Mouse (Mus musculus) MN1 (cell line): ENCODE data around the gene Fam13a.

Source experiments
- DNase-seq: peaks from one replicate; pipeline ENCODE4 v3.0.0-alpha.2; 2016; ENCODE audit warnings: low spot score

Gene Fam13a

DNA sequence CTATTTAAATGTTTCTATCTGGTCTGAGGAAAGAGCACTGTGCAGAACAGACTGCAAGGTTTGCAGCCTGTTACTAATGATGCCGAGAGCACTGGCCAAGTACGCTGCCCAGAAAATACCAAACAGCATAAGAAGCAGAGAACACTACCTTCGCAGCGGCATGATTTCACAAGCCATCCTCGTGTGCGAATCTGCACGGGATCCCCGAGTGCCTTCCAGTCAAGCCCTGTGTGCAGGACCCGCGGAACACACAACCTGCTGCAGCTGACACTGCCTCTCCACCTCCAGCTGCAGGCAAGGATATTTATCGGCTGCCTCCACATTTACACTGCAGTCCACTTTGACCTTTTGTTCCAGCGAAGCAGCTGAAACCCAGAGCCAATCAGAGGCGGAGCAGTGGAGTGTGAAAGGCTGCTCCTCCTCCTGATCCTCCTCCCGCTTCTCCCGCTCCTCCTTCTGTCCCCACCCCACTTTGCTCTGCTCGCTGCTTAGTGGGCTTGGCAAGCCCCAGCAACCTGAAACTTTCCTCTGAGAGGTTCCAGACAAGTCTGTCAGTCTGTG is at the start of gene Fam13a:
TSS of gene Fam13a (minus strand) at position 386 of the 561 bp plus-strand sequence.
- peak; percentile 13 for DNase-seq

DNA sequence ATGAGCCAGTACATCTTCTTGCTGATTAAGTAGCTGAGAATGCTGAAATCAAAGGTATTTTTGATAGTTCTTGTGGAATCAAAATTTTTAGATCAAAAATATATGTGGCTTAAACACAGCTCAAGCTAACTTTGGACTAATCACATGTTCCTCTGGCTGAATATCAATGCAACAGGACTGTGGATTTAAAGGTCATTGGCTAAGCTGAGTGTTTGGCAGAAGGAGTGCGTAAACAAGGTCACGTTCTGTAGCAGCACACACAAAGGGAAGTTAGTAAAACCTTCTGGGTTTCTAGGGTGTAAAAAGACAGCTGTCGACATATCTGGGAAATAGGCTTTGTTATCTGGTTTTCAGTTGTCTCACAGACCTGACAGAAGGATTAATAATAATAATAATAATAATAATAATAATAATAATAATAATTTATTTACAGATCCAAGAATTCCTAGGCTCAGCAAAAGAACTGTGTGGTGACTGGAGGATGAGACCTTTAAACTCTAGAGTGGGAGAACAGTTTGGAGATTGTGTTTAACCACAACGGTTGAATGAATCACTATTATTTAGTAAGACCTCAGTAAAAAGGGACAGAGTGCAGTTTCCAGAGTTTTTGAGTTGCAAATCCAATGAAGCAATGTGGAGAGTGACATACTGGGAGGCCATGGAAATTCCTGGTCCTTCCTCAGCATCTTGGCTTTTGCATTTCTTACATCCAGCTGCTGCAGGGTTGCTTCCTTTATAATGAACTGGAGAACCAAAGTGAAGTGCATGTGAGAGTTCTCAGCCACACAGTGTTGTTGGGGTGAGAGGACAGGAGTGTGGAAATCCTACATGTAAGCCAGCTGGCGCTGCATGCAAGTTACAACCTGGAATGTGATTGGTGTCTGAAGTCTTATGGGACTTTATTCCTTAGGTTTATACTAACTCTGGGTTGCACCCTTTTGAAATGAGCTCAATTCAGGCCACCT is 48.0 kb upstream of the Fam13a start:
- no peak for DNase-seq

DNA sequence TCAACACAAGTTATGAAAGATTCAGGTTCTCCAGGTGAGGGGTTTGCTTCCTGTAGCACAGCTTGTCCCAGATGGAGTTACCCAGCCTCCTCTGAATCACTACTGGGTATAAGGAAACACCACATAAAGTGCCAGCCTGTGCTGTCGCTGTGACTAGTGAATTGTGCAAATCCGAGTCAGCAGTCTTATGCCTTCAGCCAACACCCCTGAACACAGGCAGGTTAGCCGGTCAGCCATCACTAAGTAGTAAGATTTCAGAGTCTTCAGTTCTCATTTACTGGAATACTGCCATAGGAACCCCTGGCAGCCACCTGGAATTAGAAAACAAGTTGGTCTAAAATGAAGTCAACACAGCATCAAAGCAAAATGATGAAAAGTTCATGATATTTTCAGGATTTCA is 47.3 kb upstream of the Fam13a start:
- no peak for DNase-seq

GRCm38 (mm10) chr6:59068187-59068586 is 43.8 kb upstream of the Fam13a start:
- no peak for DNase-seq

DNA sequence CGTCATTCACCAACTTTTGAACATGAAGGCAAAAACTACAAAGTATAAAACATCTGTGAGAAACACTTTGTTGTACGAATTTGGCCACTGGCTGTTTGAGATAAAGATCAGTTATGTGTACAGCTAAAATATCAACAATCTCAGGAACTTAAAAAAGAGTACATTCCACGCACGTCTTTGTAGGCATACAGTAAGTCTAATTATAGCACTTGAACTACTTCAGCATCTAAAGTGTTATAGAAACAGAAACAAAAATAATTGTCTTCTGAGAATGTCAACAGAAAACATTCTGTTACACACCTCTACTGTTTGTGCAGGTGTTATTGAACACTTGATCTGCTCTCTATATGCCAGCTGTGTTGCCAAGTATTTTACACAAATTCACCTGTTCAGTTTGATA is 40.1 kb upstream of the Fam13a start:
- no peak for DNase-seq

DNA sequence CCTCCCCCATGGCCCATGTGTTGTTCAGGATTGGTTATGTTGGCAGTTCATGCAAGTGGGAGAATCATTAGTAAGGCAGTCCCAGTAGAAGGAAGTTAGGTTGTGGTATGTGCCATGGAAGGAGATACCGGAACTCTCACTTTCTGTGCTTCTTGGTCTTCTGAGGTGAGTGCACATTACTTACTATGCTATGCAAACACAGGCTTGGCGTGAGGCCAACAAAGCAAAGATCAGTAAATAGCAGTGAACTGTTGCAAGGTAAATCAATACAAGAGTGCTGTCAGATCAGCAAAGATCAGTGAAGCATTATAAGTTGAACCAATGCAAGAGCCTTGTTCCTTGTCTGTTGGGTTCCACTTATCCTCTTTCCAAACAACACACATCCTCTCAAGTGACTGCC is 28.9 kb upstream of the Fam13a start:
- no peak for DNase-seq

- DNase-seq: no peak
Observed at GRCm38 (mm10) chr6:59039719-59040118, 15.4 kb upstream of the Fam13a start.

GRCm38 (mm10) chr6:59032748-59033147 is 8.4 kb upstream of the Fam13a start:
- DNase-seq: no peak

- no peak for DNase-seq
Observed at GRCm38 (mm10) chr6:59031539-59031938, 7.2 kb upstream of the Fam13a start.

GRCm38 (mm10) chr6:59030667-59031066 is 6.3 kb upstream of the Fam13a start:
- no peak for DNase-seq

GRCm38 (mm10) chr6:59030037-59030436 is 5.7 kb upstream of the Fam13a start:
- DNase-seq: no peak

DNA sequence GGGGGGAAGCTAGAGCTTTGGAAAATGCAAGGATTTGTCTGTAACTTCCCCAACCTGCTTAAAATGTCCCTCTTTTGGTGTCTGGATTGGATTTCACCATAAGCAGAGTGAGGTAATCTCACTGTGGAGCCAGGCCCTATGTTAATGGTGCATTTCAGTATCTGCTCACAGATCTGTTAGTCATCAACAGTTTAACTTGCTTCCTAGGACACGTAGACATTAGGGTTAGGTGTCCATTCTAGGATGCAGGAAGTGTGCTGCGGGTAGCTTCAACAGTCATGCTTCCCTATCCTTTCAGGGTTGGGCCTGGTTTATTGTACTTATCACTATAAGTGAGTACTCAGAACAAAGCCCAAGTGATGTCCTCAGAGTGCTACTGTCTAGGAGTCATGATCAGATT is 4.5 kb upstream of the Fam13a start:
- no peak for DNase-seq

GRCm38 (mm10) chr6:59024806-59025205 is 457 bp upstream of the Fam13a start:
- no peak for DNase-seq

DNA sequence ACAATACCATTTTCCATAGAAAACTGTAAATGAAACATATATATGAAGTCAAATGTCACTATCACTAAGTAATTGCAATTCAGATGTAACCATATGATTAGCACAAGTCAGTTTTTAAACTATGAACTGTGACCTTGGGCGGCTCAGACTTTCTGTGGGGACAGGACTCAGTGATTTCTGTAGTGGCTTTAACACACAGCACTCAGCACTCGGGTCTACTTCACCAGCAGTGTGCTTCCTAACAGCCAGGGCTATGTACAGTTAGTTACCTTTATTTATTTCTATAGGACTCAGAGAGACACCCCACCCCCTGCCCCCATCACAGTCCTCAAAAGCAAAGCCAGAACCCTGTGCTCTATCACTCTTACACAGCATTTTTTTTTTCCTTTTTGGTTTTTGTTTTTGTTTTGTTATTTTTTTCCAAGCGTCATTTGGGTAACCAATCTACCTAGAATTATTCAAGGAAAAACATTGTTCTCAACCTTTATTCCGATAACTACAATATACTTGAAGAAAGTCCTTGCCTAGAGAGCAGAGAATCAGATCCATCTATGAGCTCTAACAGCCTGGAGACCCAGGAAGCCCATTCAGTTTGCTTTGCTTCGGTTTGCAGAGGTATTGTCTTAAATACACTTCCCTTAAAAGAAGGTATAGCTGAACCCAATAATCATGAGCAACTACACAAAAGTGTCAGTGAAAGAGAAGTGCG is 740 bp downstream of the Fam13a start:
- no peak for DNase-seq

GRCm38 (mm10) chr6:59022621-59023020 is 1.7 kb downstream of the Fam13a start:
- no peak for DNase-seq

DNA sequence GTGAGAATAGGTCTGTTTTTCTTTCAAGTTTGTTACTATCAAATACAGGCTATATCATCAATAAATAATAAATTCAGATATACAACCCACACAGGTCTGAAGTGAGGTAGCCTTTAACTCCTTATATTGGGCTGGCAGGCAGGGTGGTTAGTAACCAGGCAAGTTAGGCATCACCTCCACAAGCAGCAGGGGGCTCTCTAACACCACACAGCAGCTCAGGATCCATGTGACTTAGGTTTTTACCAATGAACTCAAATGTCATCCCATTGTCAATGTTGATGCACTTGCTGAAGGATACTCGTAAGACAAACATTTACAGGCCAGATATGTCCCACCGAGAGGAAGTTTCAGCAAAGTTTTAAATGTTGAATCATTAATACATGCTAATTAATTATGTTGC is 4.0 kb downstream of the Fam13a start:
- no peak for DNase-seq

DNA sequence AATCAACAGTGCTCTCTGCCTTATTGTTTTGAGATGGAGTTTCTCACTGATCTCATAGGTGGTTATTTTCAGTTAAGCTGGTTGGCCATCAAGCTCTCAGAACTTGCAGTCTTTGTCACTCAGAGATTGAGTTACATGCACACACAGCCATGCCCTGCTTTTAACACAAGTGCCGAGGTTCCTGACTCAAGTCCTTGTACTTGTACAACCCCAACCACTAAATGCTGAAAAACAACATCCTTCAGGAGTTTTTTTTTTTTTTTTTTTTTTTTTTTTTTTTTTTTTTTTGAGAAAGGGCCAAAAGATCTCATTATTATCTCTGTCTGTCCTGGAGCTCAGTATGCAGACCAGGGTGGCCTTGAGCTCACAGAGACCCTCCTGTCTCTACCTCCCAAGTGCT is 4.5 kb downstream of the Fam13a start:
- no peak for DNase-seq

- no peak for DNase-seq
Observed at GRCm38 (mm10) chr6:59016336-59016832, 8.0 kb downstream of the Fam13a start.

DNA sequence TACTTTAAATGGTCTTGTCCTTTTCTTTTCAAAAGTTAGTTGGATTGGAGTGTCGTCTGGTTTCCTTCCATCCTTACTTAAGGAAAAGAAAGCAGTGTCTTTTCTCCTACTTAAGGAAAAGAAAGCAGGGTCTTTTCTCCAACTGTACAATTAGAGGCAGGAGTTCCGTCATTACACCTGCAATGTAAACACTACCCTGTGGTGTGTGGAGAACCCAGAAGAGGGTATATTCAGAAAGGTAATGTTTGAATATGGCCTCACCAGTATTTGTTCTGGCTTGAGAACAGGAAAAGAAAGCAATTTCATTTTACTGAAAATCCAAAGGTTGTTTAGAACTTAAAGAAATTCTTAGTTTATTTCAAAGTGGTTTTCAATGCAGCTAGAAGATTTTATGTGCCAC is 9.6 kb downstream of the Fam13a start:
- no peak for DNase-seq

DNA sequence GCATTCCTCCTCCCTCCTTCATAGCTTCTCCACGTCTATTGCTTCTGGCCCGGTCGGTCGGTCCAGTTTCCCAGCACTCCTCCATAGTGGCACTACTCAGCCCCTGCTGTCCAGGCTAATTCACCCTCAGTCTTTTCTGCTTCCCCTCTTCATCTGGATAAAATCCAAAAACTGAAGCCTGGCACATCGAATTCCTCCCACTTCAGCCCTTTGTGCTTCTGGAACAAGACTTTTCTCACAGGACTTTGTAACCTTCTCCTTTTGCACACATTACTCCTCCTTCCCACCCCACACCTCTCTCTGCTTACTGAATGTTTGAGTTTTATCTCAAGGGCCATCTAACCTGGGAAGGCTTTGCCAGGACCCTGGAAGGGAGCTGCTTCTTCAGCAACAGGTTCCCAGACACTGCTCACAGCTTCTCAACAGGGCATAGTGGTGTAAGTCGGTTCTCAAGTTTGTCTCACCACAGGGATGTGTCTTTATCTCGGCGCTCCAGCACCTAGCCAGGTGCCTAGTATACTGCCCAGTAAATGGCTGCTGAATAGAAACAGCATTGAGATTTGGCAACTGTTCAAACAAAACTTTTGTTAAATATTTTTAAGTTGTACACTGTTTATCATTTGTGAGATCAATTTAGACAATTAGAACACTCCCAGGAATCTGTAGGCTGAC is 10.1 kb downstream of the Fam13a start:
- DNase-seq: no peak

- no peak for DNase-seq
Observed at GRCm38 (mm10) chr6:59010792-59011191, 13.6 kb downstream of the Fam13a start.

- DNase-seq: no peak
Observed at GRCm38 (mm10) chr6:59004630-59005029, 19.7 kb downstream of the Fam13a start.
